Comparison of ENCODE assay signal across 8 mouse cellular contexts in the genomic region with DNA sequence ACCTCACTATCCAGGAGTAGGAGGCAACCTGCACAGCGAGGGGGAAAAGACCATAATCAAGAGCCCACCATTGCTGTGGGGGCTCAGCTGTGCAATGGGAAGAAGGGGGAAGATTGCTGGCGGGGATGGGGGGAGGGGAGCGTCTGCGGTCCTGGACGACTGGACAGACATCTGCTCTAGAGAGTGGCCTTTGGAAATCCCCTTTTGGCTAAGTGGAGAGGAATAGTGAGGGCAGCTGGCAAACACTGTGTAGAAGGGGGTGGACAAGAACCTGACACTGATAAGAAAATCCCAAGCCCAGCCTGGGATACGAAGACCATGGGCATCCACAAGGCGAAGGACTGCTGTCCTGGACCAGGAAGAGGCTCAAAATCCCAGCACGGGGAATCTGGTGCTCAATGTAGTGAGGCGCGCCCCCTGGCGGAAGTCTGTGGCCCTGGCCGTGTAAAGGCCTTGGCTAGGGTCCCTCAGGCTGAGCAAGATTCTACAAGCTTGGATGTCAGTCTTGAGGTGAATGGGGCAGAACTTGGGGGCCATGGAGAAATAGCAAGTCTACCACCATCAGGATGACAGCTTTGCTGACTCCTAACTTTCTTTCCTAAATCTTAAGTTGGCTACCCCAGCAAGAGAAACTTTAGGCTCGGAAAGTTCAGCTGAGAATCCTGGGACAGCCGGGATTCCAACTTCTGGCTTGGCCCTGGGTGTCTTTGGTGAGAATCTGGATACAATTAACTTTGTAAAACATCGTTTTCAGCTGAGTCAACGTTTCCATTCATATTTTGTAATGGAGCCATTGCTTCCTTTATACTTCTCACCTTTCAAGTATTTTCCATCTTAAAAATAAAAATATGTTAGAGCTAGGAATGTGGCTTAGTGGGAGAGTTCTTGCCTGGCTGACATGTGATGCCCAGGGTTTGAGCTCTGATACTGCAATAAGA. TPM values are rescaled to one million over a fixed set of nuclear protein-coding genes. Genes with fewer than 3 reads are reported as not detected.
DNase-seq lines count a peak whose midpoint lies in the region; ATAC-seq and TF ChIP-seq lines count a peak whose summit lies in the region.

No protein-coding gene starts in this region.

- intact Hi-C loops in gastrocnemius, adult 2 months (cut with DNase I) = loop anchor here (1.0 kb wide), 1 partner anchor 121 kb away; no protein-coding TSS in a partner anchor

- peak; percentile 78 for DNase-seq in R1 (ENCODE audit: low read depth, low spot score)
- peak; percentile 83 to 86 for DNase-seq in cerebellum, postnatal 36 days
- peak; percentile 90 for DNase-seq in gastrocnemius, adult 2 months
- DNase-seq in left cerebral cortex, adult 8-10 months (ENCODE audit: low spot score in 2 of 2) = peak; percentile 56 to 64
- peak; percentile 61 for DNase-seq in right cerebral cortex, postnatal 25 days
- peak; percentile 88 for DNase-seq in urinary bladder, postnatal 25 days (ENCODE audit: low spot score)

- no peak overlapping the region for H3K4me3 ChIP-seq in gastrocnemius, adult 2 months

- peak; percentile 99; the same call in 1 of the 2 replicates for TF ChIP-seq CTCF in gastrocnemius, adult 2 months (IDR thresholded peaks at IDR 0.05)

- no peak overlapping the region for H3K27ac ChIP-seq in gastrocnemius, adult 2 months

- peak; percentile 60 for ATAC-seq in inflammation-experienced regulatory T-cells, adult 6 months
- ATAC-seq in megakaryocyte-erythroid progenitor cell, adult 5-6 weeks (replicated peaks; ENCODE audit: low FRiP score, low TSS enrichment, poor library complexity, severe bottlenecking) = peak; percentile 77

RNA-seq across cellular contexts. Expression of gene Tmem239, which starts 5.5 kb away (rescaled TPM):
- total RNA-seq in gastrocnemius, adult 2 months (2021) = not detected
- not detected for polyA plus RNA-seq in inflammation-experienced regulatory T-cells, adult 6 months (2017; shearing (Covaris generic))
- not detected for total RNA-seq in left cerebral cortex, adult 8-10 months (2022)
- not detected in 2 replicates for total RNA-seq in megakaryocyte-erythroid progenitor cell, adult 5-6 weeks (2014; fragmentation: Nextera tagmentation)
- not detected in 2 replicates for total RNA-seq in megakaryocyte-erythroid progenitor cell, adult 5-6 weeks (2017)

RNA-seq across cellular contexts. Expression of gene 1700020A23Rik, which starts 6.8 kb away (rescaled TPM):
- total RNA-seq in gastrocnemius, adult 2 months (2021) = not detected
- not detected for polyA plus RNA-seq in inflammation-experienced regulatory T-cells, adult 6 months (2017; shearing (Covaris generic))
- total RNA-seq in left cerebral cortex, adult 8-10 months (2022) = not detected
- not detected in 2 replicates for total RNA-seq in megakaryocyte-erythroid progenitor cell, adult 5-6 weeks (2014; fragmentation: Nextera tagmentation)
- total RNA-seq in megakaryocyte-erythroid progenitor cell, adult 5-6 weeks (2017) = not detected in 2 replicates

RNA-seq across cellular contexts. Expression of gene Gm28372, which starts 6.8 kb away (rescaled TPM):
- total RNA-seq in gastrocnemius, adult 2 months (2021) = not detected
- polyA plus RNA-seq in inflammation-experienced regulatory T-cells, adult 6 months (2017; shearing (Covaris generic)) = not detected
- total RNA-seq in left cerebral cortex, adult 8-10 months (2022) = not detected
- not detected in 2 replicates for total RNA-seq in megakaryocyte-erythroid progenitor cell, adult 5-6 weeks (2014; fragmentation: Nextera tagmentation)
- total RNA-seq in megakaryocyte-erythroid progenitor cell, adult 5-6 weeks (2017) = not detected in 2 replicates

RNA-seq across cellular contexts. Expression of gene Vps16, which starts 12.3 kb away (rescaled TPM):
- total RNA-seq in gastrocnemius, adult 2 months (2021) = 10 to 100 TPM; 15.7 to 19.1 TPM
- 100 to 1,000 TPM; 165 to 250 (median 199) TPM for polyA plus RNA-seq in inflammation-experienced regulatory T-cells, adult 6 months (2017; shearing (Covaris generic))
- total RNA-seq in left cerebral cortex, adult 8-10 months (2022) = 10 to 100 TPM; 67.2 to 90.4 (median 76.7) TPM
- 150 and 199 TPM in 2 replicates for total RNA-seq in megakaryocyte-erythroid progenitor cell, adult 5-6 weeks (2014; fragmentation: Nextera tagmentation)
- total RNA-seq in megakaryocyte-erythroid progenitor cell, adult 5-6 weeks (2017) = 123 and 151 TPM in 2 replicates

RNA-seq across cellular contexts. Expression of gene Pced1a, which starts 12.7 kb away (rescaled TPM):
- 1 to 10 TPM; 4.5 to 5.0 TPM for total RNA-seq in gastrocnemius, adult 2 months (2021)
- 10 to 100 TPM; 11.9 to 14.9 (median 12.0) TPM for polyA plus RNA-seq in inflammation-experienced regulatory T-cells, adult 6 months (2017; shearing (Covaris generic))
- 10 to 100 TPM; 23.1 to 29.9 (median 24.1) TPM for total RNA-seq in left cerebral cortex, adult 8-10 months (2022)
- 5.2 and 7.4 TPM in 2 replicates for total RNA-seq in megakaryocyte-erythroid progenitor cell, adult 5-6 weeks (2014; fragmentation: Nextera tagmentation)
- 7.2 and 8.2 TPM in 2 replicates for total RNA-seq in megakaryocyte-erythroid progenitor cell, adult 5-6 weeks (2017)
